Mouse (Mus musculus) thymus, postnatal 14 days (tissue): ENCODE results near the gene Taok3.

Experiments used
- DNase-seq: peaks from one replicate; pipeline ENCODE4 v3.0.0; 2021

Gene Taok3

GRCm38 (mm10) chr5:117118220-117118619 lies 1.7 kb upstream of the Taok3 start:
- DNase-seq, result no peak

GRCm38 (mm10) chr5:117118850-117119249 lies 1.1 kb upstream of the Taok3 start:
- DNase-seq, result no peak

GRCm38 (mm10) chr5:117120489-117121466 lies 849 bp downstream of the Taok3 start:
- peak; percentile 42 for DNase-seq

GRCm38 (mm10) chr5:117121657-117122056 lies 1.7 kb downstream of the Taok3 start:
- no peak for DNase-seq

- no peak for DNase-seq
Observed at GRCm38 (mm10) chr5:117123102-117123501, 3.2 kb downstream of the Taok3 start.

GRCm38 (mm10) chr5:117123840-117124239 lies 3.9 kb downstream of the Taok3 start:
- no peak for DNase-seq

GRCm38 (mm10) chr5:117125482-117126346 lies 5.8 kb downstream of the Taok3 start:
- no peak for DNase-seq

GRCm38 (mm10) chr5:117127051-117127450 lies 7.1 kb downstream of the Taok3 start:
- DNase-seq, result no peak

GRCm38 (mm10) chr5:117130726-117131125 lies 10.8 kb downstream of the Taok3 start:
- peak; percentile 66 for DNase-seq

GRCm38 (mm10) chr5:117133446-117134065 lies 13.6 kb downstream of the Taok3 start:
- peak; percentile 88 for DNase-seq

GRCm38 (mm10) chr5:117134066-117134888 lies 14.3 kb downstream of the Taok3 start:
- peak; percentile 61 for DNase-seq

- peak; percentile 48 for DNase-seq
Observed at GRCm38 (mm10) chr5:117134889-117135456, 15.0 kb downstream of the Taok3 start.

GRCm38 (mm10) chr5:117135869-117136268 lies 15.9 kb downstream of the Taok3 start:
- peak; percentile 72 for DNase-seq

- DNase-seq, result no peak
Observed at GRCm38 (mm10) chr5:117136570-117136969, 16.6 kb downstream of the Taok3 start.

- DNase-seq, result no peak
Observed at GRCm38 (mm10) chr5:117137011-117137410, 17.1 kb downstream of the Taok3 start.

GRCm38 (mm10) chr5:117137594-117137993 lies 17.7 kb downstream of the Taok3 start:
- no peak for DNase-seq

GRCm38 (mm10) chr5:117138295-117138988 lies 18.5 kb downstream of the Taok3 start:
- DNase-seq, result peak; percentile 54

GRCm38 (mm10) chr5:117139822-117140221 lies 19.9 kb downstream of the Taok3 start:
- no peak for DNase-seq

- no peak for DNase-seq
Observed at GRCm38 (mm10) chr5:117140374-117140773, 20.4 kb downstream of the Taok3 start.

GRCm38 (mm10) chr5:117143721-117144135 lies 23.8 kb downstream of the Taok3 start:
- DNase-seq, result peak; percentile 82

- peak; percentile 45 for DNase-seq
Observed at GRCm38 (mm10) chr5:117146165-117146564, 26.2 kb downstream of the Taok3 start.
